8 mouse cellular contexts compared by ENCODE assay signal in genomic region chr13:55168958-55169369, GRCm38 (mm10). TPM values are rescaled to one million over a fixed set of nuclear protein-coding genes. Genes with fewer than 3 reads are reported as not detected.
A peak's percentile ranks its signal among the peaks of the same experiment; 100 is the strongest.
DNase-seq lines count a peak whose midpoint lies in the region; ATAC-seq and TF ChIP-seq lines count a peak whose summit lies in the region.

No protein-coding gene starts in this region.

- no peaks in the 10 kb centered on the region for H3K36me3 ChIP-seq in intestine, embryonic 15.5 days
- H3K36me3 ChIP-seq in limb, embryonic 14.5 days (ENCODE audit: control insufficient read depth, insufficient read depth, low read length): no peaks in the 10 kb centered on the region
- no peaks in the 10 kb centered on the region for H3K36me3 ChIP-seq in thymus, adult 2 months (ENCODE audit: control insufficient read depth, insufficient read depth, low read length)

- TF ChIP-seq CTCF in olfactory bulb, adult 2 months (IDR thresholded peaks at IDR 0.05; ENCODE audit: insufficient read depth, low read depth, low read length): no peak
- no peak for TF ChIP-seq CTCF in thymus, adult 2 months (IDR thresholded peaks at IDR 0.05; ENCODE audit: borderline replicate concordance, control insufficient read depth, extremely low read depth, insufficient read depth, low read length, poor library complexity)

- 56% methylated on average over 13 of the region's 13 CpGs for WGBS in intestine, embryonic 15.5 days
- WGBS in limb, embryonic 14.5 days: 47% methylated on average over 13 of the region's 13 CpGs
- 42% methylated on average over 13 of the region's 13 CpGs for WGBS in olfactory bulb, adult 2 months
- WGBS in thymus, adult 2 months: 87% methylated on average over 13 of the region's 13 CpGs

- peak overlapping the region; percentile 68 for H3K27ac ChIP-seq in intestine, embryonic 15.5 days
- 0 out of 2 replicates have a peak overlapping the region, but pooled peaks have one; percentile 1 for H3K27ac ChIP-seq in limb, embryonic 14.5 days (replicated peaks; ENCODE audit: low read depth, low read length)
- peak overlapping the region; percentile 9; the same call in 1 of the 2 replicates for H3K27ac ChIP-seq in olfactory bulb, adult 2 months (ENCODE audit: insufficient read depth, low read depth, low read length)
- no peak overlapping the region for H3K27ac ChIP-seq in thymus, adult 2 months (ENCODE audit: control insufficient read depth, insufficient read depth, low read length)

- no peaks in the 10 kb centered on the region for H3K9me3 ChIP-seq in intestine, embryonic 15.5 days
- H3K9me3 ChIP-seq in limb, embryonic 14.5 days (ENCODE audit: control insufficient read depth, low read length): no peaks in the 10 kb centered on the region

- H3K4me1 ChIP-seq in intestine, embryonic 15.5 days (replicated peaks): peaks cover 23% of the 10 kb centered on the region
- peaks cover 13% of the 10 kb centered on the region for H3K4me1 ChIP-seq in limb, embryonic 14.5 days (ENCODE audit: control insufficient read depth, insufficient read depth, low read length)
- peaks cover 26% of the 10 kb centered on the region for H3K4me1 ChIP-seq in olfactory bulb, adult 2 months (ENCODE audit: control insufficient read depth, insufficient read depth, low read length)
- H3K4me1 ChIP-seq in thymus, adult 2 months (replicated peaks; ENCODE audit: control insufficient read depth, insufficient read depth, low read length): no peaks in the 10 kb centered on the region

- H3K27me3 ChIP-seq in intestine, embryonic 15.5 days (replicated peaks): no peaks in the 10 kb centered on the region
- no peaks in the 10 kb centered on the region for H3K27me3 ChIP-seq in limb, embryonic 14.5 days (ENCODE audit: control insufficient read depth, insufficient read depth, low read length)
- no peaks in the 10 kb centered on the region for H3K27me3 ChIP-seq in thymus, adult 2 months (ENCODE audit: control insufficient read depth, insufficient read depth, low read length)

- no peak for TF ChIP-seq POLR2A in limb, embryonic 14.5 days (IDR thresholded peaks at IDR 0.05; ENCODE audit: borderline replicate concordance, extremely low read depth, insufficient read depth, insufficient read length)
- TF ChIP-seq POLR2A in olfactory bulb, adult 2 months (IDR thresholded peaks at IDR 0.05; ENCODE audit: insufficient read depth, low read depth, low read length): no peak
- TF ChIP-seq POLR2A in thymus, adult 2 months (IDR thresholded peaks at IDR 0.05; ENCODE audit: control insufficient read depth, extremely low read depth, insufficient read depth, low read length, poor library complexity): no peak

- DNase-seq in layer of hippocampus, adult 11-12 months (ENCODE audit: low spot score): peak; percentile 66
- DNase-seq in layer of hippocampus, adult 9-10 months (ENCODE audit: low spot score): no peak
- peak; percentile 83 for DNase-seq in gastrocnemius, adult 18-20 months (ENCODE audit: low spot score)
- peak; percentile 55 for DNase-seq in limb, embryonic 14.5 days (ENCODE audit: low spot score)
- no peak for DNase-seq in thymus, postnatal 10 days (ENCODE audit: low spot score in 2 of 2)
- DNase-seq in thymus, adult 2 months: no peak

- peak overlapping the region; percentile 14; the same call in 1 of the 2 replicates for H3K4me2 ChIP-seq in intestine, embryonic 15.5 days (replicated peaks)
- H3K4me2 ChIP-seq in limb, embryonic 14.5 days (replicated peaks; ENCODE audit: low read depth, low read length, severe bottlenecking): no peak overlapping the region

- no peak overlapping the region for H3K4me3 ChIP-seq in intestine, embryonic 15.5 days (replicated peaks)
- H3K4me3 ChIP-seq in limb, embryonic 14.5 days (replicated peaks; ENCODE audit: low read length): no peak overlapping the region
- no peak overlapping the region for H3K4me3 ChIP-seq in olfactory bulb, adult 2 months (ENCODE audit: insufficient read depth, low read depth, low read length)
- no peak overlapping the region for H3K4me3 ChIP-seq in thymus, adult 2 months (ENCODE audit: control insufficient read depth, insufficient read depth, low read length)

- peak; percentile 62 for ATAC-seq in intestine, embryonic 15.5 days
- peak; percentile 82 for ATAC-seq in limb, embryonic 14.5 days (ENCODE audit: low FRiP score, low read depth)

- H3K9ac ChIP-seq in intestine, embryonic 15.5 days: no peak overlapping the region
- H3K9ac ChIP-seq in limb, embryonic 14.5 days (ENCODE audit: low read depth, low read length, severe bottlenecking): 0 out of 2 replicates have a peak overlapping the region, but pooled peaks have one; percentile 5

RNA-seq across cellular contexts. Expression of gene Fgfr4, which starts 16.5 kb away (rescaled TPM):
- total RNA-seq in gastrocnemius, adult 18-20 months (2021): 1 to 10 TPM; 1.2 to 1.3 TPM
- polyA plus RNA-seq in intestine, embryonic 15.5 days (2015; fragmentation: Nextera tagmentation; extraction: Ambion mirVana): 14.2 and 14.5 TPM in 2 replicates
- 38.9 and 47.4 TPM in 2 replicates for polyA plus RNA-seq in limb, embryonic 14.5 days (2012; rRNA removed)
- polyA plus RNA-seq in limb, embryonic 14.5 days (2014; fragmentation: Nextera tagmentation; extraction: Ambion mirVana): 10.9 and 12.1 TPM in 2 replicates
- polyA plus RNA-seq in olfactory bulb, adult 2 months (2012; ENCODE audit: insufficient read depth, insufficient read length, low replicate concordance, missing spikeins): not detected in 2 replicates
- polyA plus RNA-seq in thymus, adult 2 months (2012; rRNA removed): 0.50 and 0.63 TPM in 2 replicates

RNA-seq across cellular contexts. Expression of gene Gm17617, which starts 35.6 kb away (rescaled TPM):
- not detected for total RNA-seq in gastrocnemius, adult 18-20 months (2021)
- not detected in 2 replicates for polyA plus RNA-seq in intestine, embryonic 15.5 days (2015; fragmentation: Nextera tagmentation; extraction: Ambion mirVana)
- not detected in 2 replicates for polyA plus RNA-seq in limb, embryonic 14.5 days (2012; rRNA removed)
- polyA plus RNA-seq in limb, embryonic 14.5 days (2014; fragmentation: Nextera tagmentation; extraction: Ambion mirVana): not detected in 2 replicates
- not detected in 2 replicates for polyA plus RNA-seq in olfactory bulb, adult 2 months (2012; ENCODE audit: insufficient read depth, insufficient read length, low replicate concordance, missing spikeins)
- polyA plus RNA-seq in thymus, adult 2 months (2012; rRNA removed): not detected in 2 replicates

RNA-seq across cellular contexts. Expression of gene Nsd1, which starts 40.6 kb away (rescaled TPM):
- 10 to 100 TPM; 40.0 to 47.1 TPM for total RNA-seq in gastrocnemius, adult 18-20 months (2021)
- polyA plus RNA-seq in intestine, embryonic 15.5 days (2015; fragmentation: Nextera tagmentation; extraction: Ambion mirVana): 49.6 and 52.8 TPM in 2 replicates
- 40.0 and 41.6 TPM in 2 replicates for polyA plus RNA-seq in limb, embryonic 14.5 days (2012; rRNA removed)
- polyA plus RNA-seq in limb, embryonic 14.5 days (2014; fragmentation: Nextera tagmentation; extraction: Ambion mirVana): 65.8 and 66.5 TPM in 2 replicates
- 49.7 and 82.3 TPM in 2 replicates for polyA plus RNA-seq in olfactory bulb, adult 2 months (2012; ENCODE audit: insufficient read depth, insufficient read length, low replicate concordance, missing spikeins)
- polyA plus RNA-seq in thymus, adult 2 months (2012; rRNA removed): 32.8 and 38.6 TPM in 2 replicates

Comparison
In these comparisons a context has a peak if more than half of its experiments do, and no peak if none do; other contexts are left out.
1. DNase-seq: peak in layer of hippocampus, adult 11-12 months (single experiment), gastrocnemius, adult 18-20 months (single experiment) and limb, embryonic 14.5 days (single experiment); none in layer of hippocampus, adult 9-10 months (single experiment), thymus, postnatal 10 days (0 of 2) and thymus, adult 2 months (single experiment).